Mouse (Mus musculus) hindbrain, embryonic 13.5 days (tissue): Measurements from ENCODE around the gene Tnfrsf1b. TPM values are rescaled to one million over a fixed set of nuclear protein-coding genes. Genes with fewer than 3 reads are reported as not detected.
A peak's percentile ranks its signal among the peaks of the same experiment; 100 is the strongest.

Source experiments
- ATAC-seq: fragments of 200-750 bp; cut with Nextera tagmentation; 2 replicates; pipeline ENCODE4 v1.8.0; 2017; ENCODE audit warnings: moderate TSS enrichment; ENCODE audit not compliant: low FRiP score
- H3K27ac ChIP-seq: fragments of 300-500 bp; sonication (generic); 2 replicates; pipeline ENCODE4 v1.5.1; 2015; ENCODE audit warnings: inconsistent platforms, mild to moderate bottlenecking, moderate library complexity
- H3K27me3 ChIP-seq: fragments of 300-500 bp; sonication (generic); 2 replicates; pipeline ENCODE4 v1.6.1; 2015; ENCODE audit warnings: mild to moderate bottlenecking, inconsistent platforms
- H3K36me3 ChIP-seq: fragments of 300-500 bp; sonication (generic); 2 replicates; pipeline ENCODE4 v1.6.1; 2015; ENCODE audit warnings: mild to moderate bottlenecking, inconsistent platforms
- H3K4me1 ChIP-seq: fragments of 300-500 bp; sonication (generic); replicated peaks from 2 replicates; pipeline ENCODE4 v1.6.1; 2015; ENCODE audit warnings: inconsistent platforms
- H3K4me2 ChIP-seq: fragments of 300-500 bp; sonication (generic); 2 replicates; pipeline ENCODE4 v1.6.1; 2015; ENCODE audit warnings: inconsistent platforms, mild to moderate bottlenecking, moderate library complexity
- H3K4me3 ChIP-seq: fragments of 300-500 bp; sonication (generic); 2 replicates; pipeline ENCODE4 v1.5.1; 2015; ENCODE audit warnings: mild to moderate bottlenecking, inconsistent platforms
- H3K9ac ChIP-seq: fragments of 300-500 bp; sonication (generic); 2 replicates; pipeline ENCODE4 v1.6.1; 2015; ENCODE audit warnings: mild to moderate bottlenecking, inconsistent platforms
- H3K9me3 ChIP-seq: fragments of 300-500 bp; sonication (generic); 2 replicates; pipeline ENCODE4 v1.6.1; 2016; ENCODE audit warnings: inconsistent platforms
- WGBS: fragments of 180-500 bp; shearing (Covaris S2); methylation state at CpG from one replicate; pipeline ENCODE4 v1.1.7; 2015; 5-methylcytosine and 5-hydroxymethylcytosine counted together
- polyA plus RNA-seq: library from polyadenylated mRNA; unstranded; fragments of >200 nt; fragmentation: Nextera tagmentation; extraction: Ambion mirVana; gene quantifications from 2 replicates; pipeline ENCODE4 v1.2.1, GENCODE M21; 2015

Tnfrsf1b gene
- polyA plus RNA-seq, 1 experiment from 2014 or later, result 3.2 TPM

DNA sequence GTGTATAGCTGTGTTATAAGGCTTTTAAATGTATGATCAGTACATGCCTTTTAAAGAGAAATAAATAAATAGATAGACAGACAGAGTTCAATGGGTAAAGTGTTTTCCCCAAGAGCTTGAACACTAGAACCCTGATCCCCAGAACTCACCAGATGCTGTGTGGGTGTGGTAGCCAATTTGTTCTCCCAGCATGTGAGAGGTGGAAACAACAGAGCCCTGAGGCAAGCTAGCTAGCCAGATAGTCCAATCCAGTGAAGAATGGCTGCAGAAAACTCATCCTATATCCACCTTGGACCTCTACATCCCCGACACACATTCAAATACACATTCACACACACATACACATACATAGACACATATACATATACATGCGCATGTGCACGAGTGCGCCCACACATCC, 4.9 kb upstream of the Tnfrsf1b start:
- Histone ChIP-seq H3K9ac (no peak overlapping the region), H3K27ac (no peak overlapping the region), H3K27me3 (peaks cover 15% of the 10 kb centered on the region), H3K4me2 (no peak overlapping the region), H3K36me3 (no peaks in the 10 kb centered on the region), H3K9me3 (no peaks in the 10 kb centered on the region), H3K4me3 (no peak overlapping the region), H3K4me1 (peaks cover 5% of the 10 kb centered on the region)
- 89% methylated on average over 4 of the region's 4 CpGs for WGBS
- no peak for ATAC-seq

GRCm38 (mm10) chr4:145250002-145250401, 3.3 kb upstream of the Tnfrsf1b start:
- H3K36me3 ChIP-seq, result no peaks in the 10 kb centered on the region
- no peak overlapping the region for H3K4me2 ChIP-seq
- no peak overlapping the region for H3K27ac ChIP-seq
- H3K9me3 ChIP-seq, result no peaks in the 10 kb centered on the region
- H3K4me1 ChIP-seq, result peaks cover 11% of the 10 kb centered on the region
- no peak overlapping the region for H3K4me3 ChIP-seq
- ATAC-seq, result no peak
- no peak overlapping the region for H3K9ac ChIP-seq
- WGBS, result 94% methylated on average over 4 of the region's 4 CpGs
- peaks cover 30% of the 10 kb centered on the region for H3K27me3 ChIP-seq

- Histone ChIP-seq H3K9ac (no peak overlapping the region), H3K36me3 (no peaks in the 10 kb centered on the region), H3K4me1 (peaks cover 11% of the 10 kb centered on the region), H3K27ac (no peak overlapping the region), H3K4me2 (no peak overlapping the region), H3K27me3 (peaks cover 40% of the 10 kb centered on the region), H3K9me3 (no peaks in the 10 kb centered on the region), H3K4me3 (no peak overlapping the region)
- 79% methylated on average over 2 of the region's 2 CpGs for WGBS
- ATAC-seq, result no peak
Observed at GRCm38 (mm10) chr4:145247556-145247955, 886 bp upstream of the Tnfrsf1b start.

DNA sequence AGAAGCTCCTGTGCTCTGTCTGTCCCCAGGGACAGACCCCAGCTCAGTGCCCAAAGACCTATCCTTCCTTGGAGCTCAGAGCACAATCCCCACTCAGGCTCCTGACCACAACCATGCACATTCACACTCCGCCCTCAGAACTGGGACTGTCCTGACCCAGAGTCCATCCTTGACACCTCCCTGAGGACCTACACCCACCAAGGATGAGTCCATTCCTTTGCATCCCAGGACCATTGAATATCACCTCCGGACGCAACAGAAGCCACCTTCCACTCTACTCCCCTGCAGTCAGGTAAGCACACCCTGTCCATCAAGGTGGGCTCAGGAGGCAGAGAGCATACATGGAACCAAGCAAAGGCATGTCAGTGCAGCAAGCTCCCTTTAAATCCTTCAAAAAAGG, 1.1 kb downstream of the Tnfrsf1b start:
- H3K4me2 ChIP-seq, result peak overlapping the region; percentile 72
- peaks cover 11% of the 10 kb centered on the region for H3K4me1 ChIP-seq
- no peaks in the 10 kb centered on the region for H3K36me3 ChIP-seq
- H3K4me3 ChIP-seq, result peak overlapping the region; percentile 44
- H3K27me3 ChIP-seq, result peaks cover 40% of the 10 kb centered on the region
- no peak overlapping the region for H3K27ac ChIP-seq
- H3K9me3 ChIP-seq, result no peaks in the 10 kb centered on the region
- H3K9ac ChIP-seq, result no peak overlapping the region
- 89% methylated on average over 3 of the region's 3 CpGs for WGBS
- ATAC-seq, result no peak

- 96% methylated on average over 2 of the region's 2 CpGs for WGBS
- ATAC-seq, result no peak
- Histone ChIP-seq H3K4me2 (no peak overlapping the region), H3K27me3 (peaks cover 40% of the 10 kb centered on the region), H3K36me3 (no peaks in the 10 kb centered on the region), H3K9ac (no peak overlapping the region), H3K4me3 (no peak overlapping the region), H3K4me1 (peaks cover 11% of the 10 kb centered on the region), H3K9me3 (no peaks in the 10 kb centered on the region), H3K27ac (no peak overlapping the region)
Observed at GRCm38 (mm10) chr4:145244676-145245075, 2.0 kb downstream of the Tnfrsf1b start.

GRCm38 (mm10) chr4:145242719-145243350, 3.8 kb downstream of the Tnfrsf1b start:
- Histone ChIP-seq H3K4me3 (no peak overlapping the region), H3K4me1 (peaks cover 11% of the 10 kb centered on the region), H3K9ac (no peak overlapping the region), H3K27ac (no peak overlapping the region), H3K4me2 (no peak overlapping the region), H3K9me3 (no peaks in the 10 kb centered on the region), H3K27me3 (peaks cover 38% of the 10 kb centered on the region), H3K36me3 (no peaks in the 10 kb centered on the region)
- ATAC-seq, result no peak
- 80% methylated on average over 1 of the region's 1 CpGs for WGBS

- Histone ChIP-seq H3K4me3 (no peak overlapping the region), H3K9ac (no peak overlapping the region), H3K27me3 (peaks cover 18% of the 10 kb centered on the region), H3K27ac (no peak overlapping the region), H3K4me2 (no peak overlapping the region), H3K36me3 (no peaks in the 10 kb centered on the region), H3K4me1 (no peaks in the 10 kb centered on the region), H3K9me3 (no peaks in the 10 kb centered on the region)
- no peak for ATAC-seq
- 79% methylated on average over 4 of the region's 4 CpGs for WGBS
Observed at GRCm38 (mm10) chr4:145240723-145241231, 5.9 kb downstream of the Tnfrsf1b start.

- H3K36me3 ChIP-seq, result no peaks in the 10 kb centered on the region
- no peak overlapping the region for H3K4me2 ChIP-seq
- peak; percentile 66; the same call in 1 of the 2 replicates for ATAC-seq
- no peaks in the 10 kb centered on the region for H3K9me3 ChIP-seq
- H3K9ac ChIP-seq, result no peak overlapping the region
- H3K27ac ChIP-seq, result no peak overlapping the region
- H3K4me1 ChIP-seq, result no peaks in the 10 kb centered on the region
- no peak overlapping the region for H3K4me3 ChIP-seq
- 54% methylated on average over 4 of the region's 4 CpGs for WGBS
- H3K27me3 ChIP-seq, result peaks cover 3% of the 10 kb centered on the region; the same call in 1 of the 2 replicates
Observed at GRCm38 (mm10) chr4:145239049-145239830, 7.4 kb downstream of the Tnfrsf1b start.

- ATAC-seq, result no peak
- Histone ChIP-seq H3K4me2 (no peak overlapping the region), H3K4me1 (no peaks in the 10 kb centered on the region), H3K36me3 (no peaks in the 10 kb centered on the region), H3K9me3 (no peaks in the 10 kb centered on the region), H3K4me3 (no peak overlapping the region), H3K9ac (no peak overlapping the region), H3K27me3 (no peaks in the 10 kb centered on the region), H3K27ac (no peak overlapping the region)
- 89% methylated on average over 7 of the region's 7 CpGs for WGBS
Observed at GRCm38 (mm10) chr4:145236027-145236426, 10.6 kb downstream of the Tnfrsf1b start.

DNA sequence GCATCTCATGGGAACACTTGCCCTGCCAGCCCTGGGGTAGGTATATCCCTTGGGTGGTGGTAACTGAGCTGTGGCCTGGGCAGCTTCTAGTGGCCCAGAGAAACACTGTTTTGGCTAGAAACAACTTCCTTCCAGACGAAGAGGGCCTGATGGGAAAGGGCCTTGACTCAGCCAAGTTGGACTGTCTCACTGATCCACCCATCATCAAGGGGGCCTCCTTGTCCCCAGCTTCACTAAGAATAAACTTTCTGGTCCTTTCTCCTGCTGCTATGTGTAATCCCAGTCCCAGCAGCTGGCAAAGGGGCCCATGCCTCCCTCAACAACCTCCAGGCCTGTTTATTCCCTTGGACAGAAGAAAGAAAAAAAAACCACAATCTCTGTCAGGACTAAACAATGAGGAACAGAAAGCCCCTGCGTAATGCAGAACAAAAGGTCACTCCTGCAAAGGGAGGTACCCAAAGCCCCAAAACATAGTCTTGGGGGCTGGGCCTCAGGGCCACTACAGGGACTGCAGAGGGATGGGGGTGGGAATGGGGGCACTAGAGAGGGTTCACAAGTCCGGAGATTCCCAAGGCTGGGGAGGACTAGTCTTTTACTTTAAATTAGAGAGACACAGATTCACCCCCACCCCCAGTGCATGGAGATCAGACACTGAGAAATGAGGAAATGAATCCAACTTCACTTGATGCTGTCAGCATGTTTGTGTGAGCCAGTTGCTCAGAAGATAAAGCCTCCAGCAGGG, 13.0 kb downstream of the Tnfrsf1b start:
- Histone ChIP-seq H3K4me1 (no peaks in the 10 kb centered on the region), H3K36me3 (no peaks in the 10 kb centered on the region), H3K9me3 (no peaks in the 10 kb centered on the region), H3K4me2 (no peak overlapping the region), H3K9ac (no peak overlapping the region), H3K27ac (no peak overlapping the region), H3K4me3 (no peak overlapping the region), H3K27me3 (no peaks in the 10 kb centered on the region)
- WGBS, result 27% methylated on average over 3 of the region's 3 CpGs
- no peak for ATAC-seq

DNA sequence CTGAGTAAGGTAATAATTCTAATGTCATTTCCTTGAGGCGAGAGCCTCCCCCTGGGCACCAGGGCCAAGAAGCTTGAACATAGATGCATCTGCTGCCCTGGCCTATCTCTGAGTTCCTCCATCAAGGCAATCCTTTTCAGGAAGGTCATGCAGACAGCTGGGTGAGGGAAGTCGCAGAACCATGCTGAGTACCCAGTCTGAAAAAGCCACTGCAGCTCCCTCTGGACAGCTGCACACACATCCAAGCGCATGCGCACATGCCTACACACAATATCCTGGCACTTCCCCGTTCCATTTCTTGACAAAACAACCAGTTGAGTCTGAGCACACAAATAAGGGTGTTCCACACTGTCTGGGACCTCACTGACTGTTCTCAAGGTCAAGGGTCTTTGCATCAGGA, 14.9 kb downstream of the Tnfrsf1b start:
- H3K27ac ChIP-seq, result no peak overlapping the region
- no peaks in the 10 kb centered on the region for H3K36me3 ChIP-seq
- H3K4me2 ChIP-seq, result no peak overlapping the region
- H3K27me3 ChIP-seq, result no peaks in the 10 kb centered on the region
- ATAC-seq, result no peak
- no peak overlapping the region for H3K4me3 ChIP-seq
- H3K9me3 ChIP-seq, result no peaks in the 10 kb centered on the region
- 84% methylated on average over 5 of the region's 5 CpGs for WGBS
- H3K4me1 ChIP-seq, result no peaks in the 10 kb centered on the region
- no peak overlapping the region for H3K9ac ChIP-seq

DNA sequence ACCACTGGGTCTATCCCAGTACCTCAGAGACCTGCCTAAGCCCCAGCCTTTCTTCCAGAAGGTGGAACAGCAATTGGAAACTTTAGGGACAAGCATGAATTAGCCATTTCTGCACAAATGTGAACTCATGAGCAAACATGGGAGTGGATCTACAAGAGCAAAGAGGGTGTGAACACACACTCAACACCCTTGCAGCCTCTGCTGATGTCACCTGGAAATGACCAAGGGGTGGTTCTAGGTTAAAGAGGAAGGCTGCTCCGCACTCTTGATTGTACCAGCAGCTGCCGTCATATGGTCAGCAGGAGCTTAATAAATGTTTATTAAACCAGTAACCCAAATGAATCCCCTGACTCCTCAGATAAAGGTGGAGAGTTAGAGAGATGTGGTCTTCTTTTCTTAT, 16.0 kb downstream of the Tnfrsf1b start:
- no peaks in the 10 kb centered on the region for H3K9me3 ChIP-seq
- no peaks in the 10 kb centered on the region for H3K27me3 ChIP-seq
- no peak for ATAC-seq
- H3K4me1 ChIP-seq, result no peaks in the 10 kb centered on the region
- no peak overlapping the region for H3K9ac ChIP-seq
- no peak overlapping the region for H3K27ac ChIP-seq
- no peaks in the 10 kb centered on the region for H3K36me3 ChIP-seq
- H3K4me3 ChIP-seq, result no peak overlapping the region
- no peak overlapping the region for H3K4me2 ChIP-seq
- WGBS, result 93% methylated on average over 2 of the region's 2 CpGs
